Mouse (Mus musculus) lung, adult 2 months (tissue): ENCODE data around the gene Lrrc23. TPM values are rescaled to one million over a fixed set of nuclear protein-coding genes. Genes with fewer than 3 reads are reported as not detected.
"Not testable (repeated sequence)": the region's sequence is repeated elsewhere in the genome, so short reads cannot be mapped to it uniquely, and the experiment has no call there.

ENCODE experiments used
- DNase-seq: peaks from one replicate; pipeline ENCODE4 v3.0.0; 2022
- H3K4me1 ChIP-seq: fragments of 200-500 bp; 2 replicates; pipeline ENCODE4 v1.6.1; 2011; ENCODE audit warnings: low read length; ENCODE audit not compliant: control insufficient read depth, insufficient read depth
- H3K4me3 ChIP-seq: fragments of 200-500 bp; replicated peaks from 2 replicates; pipeline ENCODE3; 2011; ENCODE audit warnings: low read depth, mild to moderate bottlenecking, control low read depth, low read length; ENCODE audit errors: extremely low read depth
- CTCF ChIP-seq: fragments of 200-500 bp; IDR thresholded peaks from 2 replicates; pipeline ENCODE4 v1.5.1; 2011; ENCODE audit warnings: mild to moderate bottlenecking, low read length, control low read depth; ENCODE audit not compliant: insufficient read depth
- POLR2A ChIP-seq: fragments of 200-500 bp; IDR thresholded peaks from 2 replicates; pipeline ENCODE4 v1.6.1; 2011; ENCODE audit warnings: low read depth, mild to moderate bottlenecking, control low read depth, low read length, borderline replicate concordance; ENCODE audit errors: extremely low read depth
- WGBS: fragments of 180-500 bp; shearing (Covaris S2); methylation state at CpG from one replicate; pipeline ENCODE4 v1.1.7; 2018; 5-methylcytosine and 5-hydroxymethylcytosine counted together
- polyA plus RNA-seq: library from polyadenylated mRNA; depleted of rRNA; stranded (reverse); fragments of >200 nt; gene quantifications from 2 replicates; pipeline ENCODE4 v1.2.3, GENCODE M21; 2012

The Lrrc23 gene
- polyA plus RNA-seq, 1 experiment = 35.8 TPM

- DNase-seq = peak; percentile 90
- TF ChIP-seq POLR2A = peak; percentile 98
- TF ChIP-seq CTCF = no peak
- H3K4me3 ChIP-seq = peak within 1 kb of the TSS; percentile 69
- WGBS = under 1% methylated on average over 22 of the region's 22 CpGs
- peaks cover 12% of the 10 kb centered on the region for H3K4me1 ChIP-seq
Observed at GRCm38 (mm10) chr6:124813933-124814332, 34.4 kb upstream of the Lrrc23 start, which contains the start of gene Tpi1. Gene Tpi1, minus strand, starts transcription at chr6:124814296.

DNA sequence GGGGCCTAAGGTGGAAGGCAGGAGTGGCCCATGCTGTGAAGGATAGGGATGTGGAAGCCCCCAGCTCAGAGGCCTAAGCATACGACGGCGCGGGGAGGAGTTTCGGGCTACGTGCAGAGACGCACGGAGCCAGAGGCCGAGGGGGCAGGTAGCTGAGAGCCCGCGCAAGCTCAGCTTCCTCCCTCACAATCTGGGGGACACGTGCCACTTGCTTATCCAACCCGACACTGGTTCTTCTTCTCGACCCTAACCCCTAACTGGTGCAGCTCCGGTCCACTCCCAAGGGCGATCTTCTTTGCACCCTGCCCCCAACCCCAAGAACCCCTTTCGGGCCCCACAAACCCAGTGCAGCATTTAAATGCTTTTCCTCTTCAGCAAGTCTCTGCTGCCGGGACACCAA is 34.0 kb upstream of the Lrrc23 start:
- 1% methylated on average over 18 of the region's 18 CpGs for whole genome bisulfite sequencing
- Histone ChIP-seq H3K4me1 (peaks cover 12% of the 10 kb centered on the region), H3K4me3 (peak overlapping the region; percentile 69)
- DNase-seq = peak; percentile 59
- TF ChIP-seq POLR2A (peak; percentile 12; the same call in 1 of the 2 replicates), CTCF (no peak)

DNA sequence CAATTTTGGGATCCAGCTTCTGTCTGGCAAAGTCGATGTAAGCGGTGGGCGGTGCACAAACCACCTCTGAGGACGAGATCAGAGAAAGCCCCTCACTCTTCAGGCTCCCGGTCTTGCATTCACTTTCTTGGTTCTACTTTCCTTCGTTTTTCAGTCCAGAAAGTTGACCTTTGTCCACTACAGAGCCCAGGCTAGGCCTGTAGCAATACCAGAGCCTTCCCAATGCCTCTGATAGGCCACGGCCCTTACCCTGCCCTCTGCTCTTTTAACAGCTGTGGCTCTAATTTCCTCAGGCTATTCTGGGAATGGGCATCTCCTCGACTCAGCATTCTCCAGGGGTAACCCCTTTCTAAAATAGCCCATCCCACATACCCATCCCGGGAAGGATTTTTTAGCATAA is 33.3 kb upstream of the Lrrc23 start:
- DNase-seq = no peak
- Histone ChIP-seq H3K4me1 (peaks cover 16% of the 10 kb centered on the region), H3K4me3 (no peak overlapping the region)
- TF ChIP-seq CTCF = no peak
- no peak for TF ChIP-seq POLR2A
- 39% methylated on average over 9 of the region's 9 CpGs for WGBS

- TF ChIP-seq POLR2A (no peak), CTCF (no peak)
- Histone ChIP-seq H3K4me1 (peaks cover 16% of the 10 kb centered on the region), H3K4me3 (no peak overlapping the region)
- no peak for DNase-seq
- 79% methylated on average over 24 of the region's 24 CpGs for WGBS
Observed at GRCm38 (mm10) chr6:124811701-124812560, 32.4 kb upstream of the Lrrc23 start.

DNA sequence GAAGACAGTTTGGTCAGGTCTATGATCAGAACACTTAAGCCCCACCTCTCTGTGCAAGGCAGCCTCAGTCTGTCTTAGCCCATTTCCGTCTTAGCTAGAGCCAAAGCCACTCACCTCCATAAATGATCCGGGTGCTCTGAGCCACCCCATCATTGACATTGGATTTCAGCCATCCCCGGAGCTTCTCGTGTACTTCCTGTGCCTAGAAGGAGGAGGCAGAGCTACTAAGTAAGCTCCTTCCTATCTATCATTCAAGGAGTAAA is 31.8 kb upstream of the Lrrc23 start:
- DNase-seq = no peak
- WGBS = 42% methylated on average over 4 of the region's 4 CpGs
- no peak overlapping the region for H3K4me3 ChIP-seq
- TF ChIP-seq CTCF = no peak
- no peak for TF ChIP-seq POLR2A
- H3K4me1 ChIP-seq = peaks cover 19% of the 10 kb centered on the region

DNA sequence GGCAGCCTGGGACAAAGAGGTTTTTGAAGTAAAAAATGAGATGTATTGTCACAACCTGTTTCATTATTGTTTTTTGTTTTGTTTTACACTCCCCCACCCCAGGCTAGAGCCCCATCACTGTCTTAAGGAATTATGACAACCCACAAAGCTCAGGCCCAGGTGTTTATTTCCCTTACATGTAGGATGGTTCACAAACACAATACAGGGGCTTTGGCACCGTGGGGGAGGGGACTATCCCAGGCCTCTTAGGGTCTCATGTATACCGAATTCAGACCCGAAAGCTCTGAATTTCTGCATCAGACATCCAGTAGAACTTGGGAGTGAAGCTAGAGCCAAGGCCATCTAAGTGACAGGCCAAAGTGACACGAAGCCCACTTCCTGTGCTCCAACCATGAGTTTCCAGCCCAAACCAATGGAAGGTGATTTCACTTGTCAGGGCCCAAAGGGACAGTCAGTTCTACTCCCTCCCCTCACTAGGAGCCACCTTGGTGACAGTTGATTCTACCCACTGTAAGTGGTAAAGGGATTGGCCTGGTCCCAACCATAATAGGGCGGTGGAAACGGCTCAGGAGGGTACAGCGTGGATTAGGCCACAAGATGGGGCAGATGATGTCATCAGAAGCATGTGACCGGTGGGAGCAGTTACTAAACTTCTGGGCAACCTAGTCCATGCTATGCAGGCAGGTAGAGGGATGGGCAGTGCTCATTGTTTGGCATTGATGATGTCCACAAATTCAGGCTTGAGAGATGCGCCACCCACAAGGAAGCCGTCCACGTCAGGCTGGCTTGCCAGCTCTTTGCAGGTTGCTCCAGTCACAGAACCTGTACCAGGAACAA is 31.3 kb upstream of the Lrrc23 start:
- H3K4me1 ChIP-seq = peaks cover 20% of the 10 kb centered on the region
- not testable (repeated sequence) for H3K4me3 ChIP-seq, DNase-seq
- WGBS = 78% methylated on average over 11 of the region's 11 CpGs

- Histone ChIP-seq H3K4me3 (peak overlapping the region; percentile 94), H3K4me1 (peaks cover 20% of the 10 kb centered on the region)
- DNase-seq = no peak
- TF ChIP-seq CTCF = no peak
- TF ChIP-seq POLR2A = no peak; the same call in 1 of the 2 replicates
- WGBS = 49% methylated on average over 14 of the region's 14 CpGs
Observed at GRCm38 (mm10) chr6:124809775-124810538, 30.4 kb upstream of the Lrrc23 start.

DNA sequence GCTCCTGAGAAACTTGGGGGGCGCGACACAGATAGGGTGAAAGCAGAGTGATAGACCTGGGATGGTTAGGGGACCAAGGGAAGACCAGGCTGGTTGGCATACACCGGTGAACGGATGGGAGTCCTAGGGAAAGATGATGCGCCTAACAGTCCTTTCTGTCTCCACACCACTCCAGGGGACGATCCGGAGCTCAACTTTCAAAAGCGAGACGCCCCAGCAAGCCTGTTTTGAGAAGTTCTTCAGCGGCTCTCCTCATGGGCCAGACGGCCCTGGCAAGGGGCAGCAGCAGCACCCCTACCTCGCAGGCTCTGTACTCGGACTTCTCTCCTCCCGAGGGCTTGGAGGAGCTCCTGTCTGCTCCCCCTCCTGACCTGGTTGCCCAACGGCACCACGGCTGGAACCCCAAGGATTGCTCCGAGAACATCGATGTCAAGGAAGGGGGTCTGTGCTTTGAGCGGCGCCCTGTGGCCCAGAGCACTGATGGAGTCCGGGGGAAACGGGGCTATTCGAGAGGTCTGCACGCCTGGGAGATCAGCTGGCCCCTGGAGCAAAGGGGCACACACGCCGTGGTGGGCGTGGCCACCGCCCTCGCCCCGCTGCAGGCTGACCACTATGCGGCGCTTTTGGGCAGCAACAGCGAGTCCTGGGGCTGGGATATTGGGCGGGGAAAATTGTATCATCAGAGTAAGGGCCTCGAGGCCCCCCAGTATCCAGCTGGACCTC is 29.7 kb upstream of the Lrrc23 start:
- WGBS = under 1% methylated on average over 35 of the region's 35 CpGs
- 0 out of 2 replicates have a peak, but pooled peaks have one; percentile 4 for TF ChIP-seq POLR2A
- peak; percentile 45 for TF ChIP-seq CTCF
- peak overlapping the region; percentile 94 for H3K4me3 ChIP-seq
- H3K4me1 ChIP-seq = peaks cover 20% of the 10 kb centered on the region
- DNase-seq = peak; percentile 84
